Mouse (Mus musculus): Measurements from ENCODE around the gene Slc45a3. TPM values are rescaled to one million over a fixed set of nuclear protein-coding genes. Genes with fewer than 3 reads are reported as not detected.
A peak's percentile ranks its signal among the peaks of the same experiment; 100 is the strongest.

The Slc45a3 gene
- total and polyA plus RNA-seq, 3 experiments: 14.4 to 51.4 (median 48.1) TPM

GRCm38 (mm10) chr1:132010632-132011501, 48.1 kb downstream of the Slc45a3 start:
- ATAC-seq (ENCODE audit: extremely low read depth, insufficient number of reproducible peaks, low FRiP score, poor library complexity, severe bottlenecking): no peak
- Histone ChIP-seq H3K4me1 (ENCODE audit: insufficient read depth, low read depth, low read length) (peaks cover 47% of the 10 kb centered on the region), H3K36me3 (replicated peaks) (peaks cover 49% of the 10 kb centered on the region), H3K9me3 (replicated peaks) (no peaks in the 10 kb centered on the region), H3K27me3 (ENCODE audit: insufficient read depth, low read length) (no peaks in the 10 kb centered on the region), H3K4me3 (ENCODE audit: low read depth, low read length) (no peak overlapping the region)
- DNase-seq (ENCODE audit: low spot score): no peak
- TF ChIP-seq POLR2AphosphoS5 (IDR thresholded peaks at IDR 0.05; ENCODE audit: insufficient replicate concordance, low read depth, low read length) (no peak), TAL1 (conservative IDR thresholded peaks at IDR 0.05; ENCODE audit: low read depth, low read length) (no peak), GATA2 (IDR thresholded peaks at IDR 0.05; ENCODE audit: borderline replicate concordance, low read depth, low read length) (no peak), GATA1 (IDR thresholded peaks at IDR 0.05; ENCODE audit: borderline replicate concordance, low read length) (no peak), CTCF (IDR thresholded peaks at IDR 0.05; ENCODE audit: low read depth, low read length) (no peak)

- no peaks in the 10 kb centered on the region for H3K27me3 ChIP-seq (ENCODE audit: insufficient read depth, low read length)
- no peak for ATAC-seq (ENCODE audit: extremely low read depth, insufficient number of reproducible peaks, low FRiP score, poor library complexity, severe bottlenecking)
- no peak for DNase-seq (ENCODE audit: low spot score)
- peaks cover 40% of the 10 kb centered on the region for H3K4me1 ChIP-seq (ENCODE audit: insufficient read depth, low read depth, low read length)
- no peak for TF ChIP-seq POLR2AphosphoS5 (IDR thresholded peaks at IDR 0.05; ENCODE audit: insufficient replicate concordance, low read depth, low read length)
- no peak for TF ChIP-seq TAL1 (conservative IDR thresholded peaks at IDR 0.05; ENCODE audit: low read depth, low read length)
- no peak for TF ChIP-seq GATA1 (IDR thresholded peaks at IDR 0.05; ENCODE audit: borderline replicate concordance, low read length)
- TF ChIP-seq CTCF (IDR thresholded peaks at IDR 0.05; ENCODE audit: low read depth, low read length): no peak
- no peak for TF ChIP-seq GATA2 (IDR thresholded peaks at IDR 0.05; ENCODE audit: borderline replicate concordance, low read depth, low read length)
- no peaks in the 10 kb centered on the region for H3K9me3 ChIP-seq (replicated peaks)
- H3K4me3 ChIP-seq (ENCODE audit: low read depth, low read length): no peak overlapping the region
- H3K36me3 ChIP-seq (replicated peaks): peaks cover 54% of the 10 kb centered on the region
These were observed 49.0 kb downstream of the Slc45a3 start for GRCm38 (mm10) chr1:132011785-132012184.

GRCm38 (mm10) chr1:132012861-132013260, 50.1 kb downstream of the Slc45a3 start:
- peaks cover 65% of the 10 kb centered on the region for H3K36me3 ChIP-seq (replicated peaks)
- H3K27me3 ChIP-seq (ENCODE audit: insufficient read depth, low read length): no peaks in the 10 kb centered on the region
- DNase-seq (ENCODE audit: low spot score) (no peak), ATAC-seq (ENCODE audit: extremely low read depth, insufficient number of reproducible peaks, low FRiP score, poor library complexity, severe bottlenecking) (no peak)
- H3K4me3 ChIP-seq (ENCODE audit: low read depth, low read length): no peak overlapping the region
- peaks cover 36% of the 10 kb centered on the region for H3K4me1 ChIP-seq (ENCODE audit: insufficient read depth, low read depth, low read length)
- no peaks in the 10 kb centered on the region for H3K9me3 ChIP-seq (replicated peaks)
- TF ChIP-seq TAL1 (conservative IDR thresholded peaks at IDR 0.05; ENCODE audit: low read depth, low read length) (no peak), POLR2AphosphoS5 (IDR thresholded peaks at IDR 0.05; ENCODE audit: insufficient replicate concordance, low read depth, low read length) (no peak), CTCF (IDR thresholded peaks at IDR 0.05; ENCODE audit: low read depth, low read length) (no peak), GATA1 (IDR thresholded peaks at IDR 0.05; ENCODE audit: borderline replicate concordance, low read length) (no peak), GATA2 (IDR thresholded peaks at IDR 0.05; ENCODE audit: borderline replicate concordance, low read depth, low read length) (no peak)

- no peaks in the 10 kb centered on the region for H3K9me3 ChIP-seq (replicated peaks)
- no peak overlapping the region for H3K4me3 ChIP-seq (ENCODE audit: low read depth, low read length)
- H3K4me1 ChIP-seq (ENCODE audit: insufficient read depth, low read depth, low read length): peaks cover 25% of the 10 kb centered on the region
- DNase-seq (ENCODE audit: low spot score): no peak
- ATAC-seq (ENCODE audit: extremely low read depth, insufficient number of reproducible peaks, low FRiP score, poor library complexity, severe bottlenecking): no peak; the same call in 1 of the 2 replicates
- TF ChIP-seq GATA1 (IDR thresholded peaks at IDR 0.05; ENCODE audit: borderline replicate concordance, low read length): no peak
- peak; percentile 66 for TF ChIP-seq CTCF (IDR thresholded peaks at IDR 0.05; ENCODE audit: low read depth, low read length)
- TF ChIP-seq POLR2AphosphoS5 (IDR thresholded peaks at IDR 0.05; ENCODE audit: insufficient replicate concordance, low read depth, low read length): no peak
- no peak for TF ChIP-seq GATA2 (IDR thresholded peaks at IDR 0.05; ENCODE audit: borderline replicate concordance, low read depth, low read length)
- TF ChIP-seq TAL1 (conservative IDR thresholded peaks at IDR 0.05; ENCODE audit: low read depth, low read length): no peak
- H3K27me3 ChIP-seq (ENCODE audit: insufficient read depth, low read length): no peaks in the 10 kb centered on the region
- peaks cover 83% of the 10 kb centered on the region for H3K36me3 ChIP-seq (replicated peaks)
These were observed 52.0 kb downstream of the Slc45a3 start for GRCm38 (mm10) chr1:132014800-132015199.

- peaks cover 86% of the 10 kb centered on the region for H3K36me3 ChIP-seq (replicated peaks)
These were observed 53.9 kb downstream of the Slc45a3 start for GRCm38 (mm10) chr1:132016691-132017090.

GRCm38 (mm10) chr1:132019876-132020275, 57.1 kb downstream of the Slc45a3 start:
- DNase-seq (ENCODE audit: low spot score) (no peak), ATAC-seq (ENCODE audit: extremely low read depth, insufficient number of reproducible peaks, low FRiP score, poor library complexity, severe bottlenecking) (no peak)
- no peaks in the 10 kb centered on the region for H3K9me3 ChIP-seq (replicated peaks)
- no peak for TF ChIP-seq GATA2 (IDR thresholded peaks at IDR 0.05; ENCODE audit: borderline replicate concordance, low read depth, low read length)
- H3K36me3 ChIP-seq (replicated peaks): peaks cover 94% of the 10 kb centered on the region
- H3K27me3 ChIP-seq (ENCODE audit: insufficient read depth, low read length): no peaks in the 10 kb centered on the region
- no peak overlapping the region for H3K4me3 ChIP-seq (ENCODE audit: low read depth, low read length)
- no peaks in the 10 kb centered on the region for H3K4me1 ChIP-seq (ENCODE audit: insufficient read depth, low read depth, low read length)

More at GRCm38 (mm10) chr1:132016691-132017090, 53.9 kb downstream of the Slc45a3 start:
- DNase-seq (ENCODE audit: low spot score) (no peak), ATAC-seq (ENCODE audit: extremely low read depth, insufficient number of reproducible peaks, low FRiP score, poor library complexity, severe bottlenecking) (no peak)
- no peaks in the 10 kb centered on the region for H3K27me3 ChIP-seq (ENCODE audit: insufficient read depth, low read length)
- no peaks in the 10 kb centered on the region for H3K9me3 ChIP-seq (replicated peaks)
- no peak overlapping the region for H3K4me3 ChIP-seq (ENCODE audit: low read depth, low read length)
- H3K4me1 ChIP-seq (ENCODE audit: insufficient read depth, low read depth, low read length): peaks cover 10% of the 10 kb centered on the region; the same call in 1 of the 2 replicates
- no peak for TF ChIP-seq GATA2 (IDR thresholded peaks at IDR 0.05; ENCODE audit: borderline replicate concordance, low read depth, low read length)
- TF ChIP-seq TAL1 (conservative IDR thresholded peaks at IDR 0.05; ENCODE audit: low read depth, low read length): no peak
- no peak for TF ChIP-seq CTCF (IDR thresholded peaks at IDR 0.05; ENCODE audit: low read depth, low read length)

All from G1E (cell line).